Mouse (Mus musculus): Measurements from ENCODE around the gene Supt3. TPM values are rescaled to one million over a fixed set of nuclear protein-coding genes. Genes with fewer than 3 reads are reported as not detected.

Gene Supt3
- polyA plus RNA-seq, 1 experiment from 2014 or later: 24.5 TPM

DNA sequence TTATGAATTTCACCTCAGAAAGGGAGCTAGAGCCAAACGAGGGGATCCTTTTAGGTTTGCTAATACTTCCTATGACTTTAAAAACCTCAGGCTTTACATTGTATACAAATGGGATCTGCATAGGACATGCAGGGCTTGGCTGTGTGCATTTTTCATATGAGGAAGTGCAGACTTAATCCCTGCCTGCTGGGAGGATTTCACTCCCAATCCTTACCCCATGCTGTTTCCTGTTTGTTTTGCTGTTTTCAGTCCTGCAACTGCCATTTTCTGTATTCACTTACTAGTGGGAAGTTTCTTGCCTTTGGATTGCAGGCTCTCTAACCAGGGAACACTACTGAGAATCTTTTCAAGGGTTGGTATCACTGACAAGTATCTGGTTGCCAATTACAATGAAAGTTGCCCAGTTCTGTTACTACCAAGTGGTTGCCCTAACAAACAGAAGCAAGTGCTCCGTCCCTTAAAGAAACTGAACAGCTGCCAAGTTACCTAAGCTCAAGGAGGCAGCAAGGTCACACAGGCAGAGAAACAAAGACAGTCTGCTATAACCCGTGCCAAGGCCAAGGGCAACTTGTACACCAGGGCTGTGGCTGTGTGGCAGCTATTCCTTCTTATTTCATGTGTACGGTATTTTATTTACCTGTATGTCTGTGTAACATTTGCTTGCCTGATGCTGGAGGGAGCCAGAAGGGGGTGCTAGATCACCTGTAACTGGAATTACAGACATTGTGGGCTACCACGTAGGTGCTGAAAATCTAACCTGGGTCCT, 12.2 kb downstream of the Supt3 start:
- Histone ChIP-seq H3K36me3 (no peaks in the 10 kb centered on the region), H3K9me3 (replicated peaks) (no peaks in the 10 kb centered on the region), H3K27me3 (replicated peaks) (no peaks in the 10 kb centered on the region), H3K4me3 (replicated peaks) (no peak overlapping the region), H3K9ac (replicated peaks) (no peak overlapping the region), H3K4me1 (no peaks in the 10 kb centered on the region), H3K4me2 (no peak overlapping the region), H3K27ac (replicated peaks) (no peak overlapping the region)
- ATAC-seq (ENCODE audit: low FRiP score): no peak
- 81% methylated on average over 5 of the region's 5 CpGs for WGBS

DNA sequence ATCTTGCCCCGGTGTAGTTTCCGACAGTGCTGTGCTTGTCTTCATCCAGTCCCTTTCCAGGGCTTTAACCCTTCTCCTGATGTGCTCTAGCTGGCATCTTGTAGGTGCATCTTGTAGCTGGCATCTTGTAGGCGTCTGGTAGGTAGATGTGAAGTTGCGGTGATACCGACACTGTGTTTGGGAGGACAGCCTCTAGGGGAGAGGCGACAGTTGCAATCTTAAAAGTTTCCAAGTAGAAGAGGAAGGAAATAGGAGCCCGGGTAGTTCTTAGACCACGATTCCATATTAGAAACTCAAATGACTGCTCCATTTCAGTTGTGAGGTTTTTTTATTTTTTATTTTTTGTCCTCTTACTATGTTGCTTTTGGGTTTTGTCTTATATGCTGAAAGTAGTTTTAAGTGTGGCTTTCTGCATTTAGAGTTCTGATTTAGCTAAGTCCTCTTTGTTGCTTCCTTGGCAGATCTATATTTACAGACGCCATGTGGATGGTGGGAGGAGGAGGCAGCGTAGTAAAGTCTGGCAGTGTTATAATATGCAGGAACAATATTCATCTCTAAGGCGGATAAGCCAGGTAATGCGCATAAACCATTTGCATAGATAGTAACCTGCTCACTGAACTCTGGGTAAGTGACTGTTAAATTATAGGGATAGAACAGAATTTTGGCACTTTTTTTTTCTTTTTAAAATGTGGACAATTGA, 15.4 kb downstream of the Supt3 start:
- no peak overlapping the region for H3K4me2 ChIP-seq
- H3K27ac ChIP-seq (replicated peaks): no peak overlapping the region
- no peaks in the 10 kb centered on the region for H3K36me3 ChIP-seq
- no peaks in the 10 kb centered on the region for H3K4me1 ChIP-seq
- no peak overlapping the region for H3K4me3 ChIP-seq (replicated peaks)
- no peaks in the 10 kb centered on the region for H3K27me3 ChIP-seq (replicated peaks)
- H3K9me3 ChIP-seq (replicated peaks): no peaks in the 10 kb centered on the region
- WGBS: 94% methylated on average over 12 of the region's 12 CpGs
- ATAC-seq (ENCODE audit: low FRiP score): no peak
- H3K9ac ChIP-seq (replicated peaks): no peak overlapping the region

DNA sequence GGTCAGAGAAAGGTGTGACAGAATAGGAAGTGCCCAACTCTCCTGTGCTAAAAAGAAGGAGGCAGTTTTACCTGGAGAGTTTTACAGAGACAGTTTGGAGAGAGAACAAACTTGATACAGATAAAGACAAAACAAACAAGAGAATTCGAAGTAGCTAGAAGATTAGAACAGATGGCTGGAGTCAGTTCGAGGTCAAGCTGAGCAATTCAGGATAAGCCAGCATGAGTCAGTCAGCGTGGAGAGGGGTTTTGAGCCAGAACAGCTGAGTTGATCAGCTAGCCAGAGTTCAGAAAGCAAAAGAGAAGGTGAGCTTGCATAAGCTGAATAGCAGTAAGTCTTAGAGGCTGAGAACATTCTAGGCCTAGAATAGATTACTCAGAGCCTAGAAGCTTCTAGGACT, 20.4 kb downstream of the Supt3 start:
- Histone ChIP-seq H3K9ac (replicated peaks) (no peak overlapping the region), H3K36me3 (no peaks in the 10 kb centered on the region), H3K9me3 (replicated peaks) (no peaks in the 10 kb centered on the region), H3K27ac (replicated peaks) (no peak overlapping the region), H3K4me3 (replicated peaks) (no peak overlapping the region), H3K4me2 (no peak overlapping the region), H3K27me3 (replicated peaks) (no peaks in the 10 kb centered on the region), H3K4me1 (no peaks in the 10 kb centered on the region)
- ATAC-seq (ENCODE audit: low FRiP score): no peak
- 61% methylated on average over 3 of the region's 3 CpGs for WGBS

DNA sequence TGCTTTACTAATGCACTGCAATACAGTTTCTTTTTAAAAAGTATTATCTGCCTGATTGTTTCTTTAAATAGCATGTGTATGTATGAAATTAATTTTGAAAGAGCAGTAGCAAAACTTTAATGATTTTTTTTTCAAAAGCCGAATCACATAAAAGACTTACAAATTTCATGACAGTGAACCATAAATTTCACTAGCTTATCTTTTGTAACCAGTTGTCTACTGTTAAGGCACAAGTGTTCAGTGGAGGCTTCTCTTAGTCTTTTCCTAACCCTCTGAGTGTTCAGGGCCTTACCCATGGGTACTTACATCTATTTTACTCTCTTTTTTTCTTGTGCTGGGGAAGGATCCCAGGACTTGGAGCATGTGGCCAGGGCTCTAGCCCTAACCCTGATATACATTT, 30.1 kb downstream of the Supt3 start:
- H3K4me1 ChIP-seq: no peaks in the 10 kb centered on the region
- 76% methylated on average over 1 of the region's 1 CpGs for WGBS
- no peak overlapping the region for H3K9ac ChIP-seq (replicated peaks)
- H3K9me3 ChIP-seq (replicated peaks): no peaks in the 10 kb centered on the region
- H3K4me3 ChIP-seq (replicated peaks): no peak overlapping the region
- no peak overlapping the region for H3K27ac ChIP-seq (replicated peaks)
- H3K4me2 ChIP-seq: no peak overlapping the region
- ATAC-seq (ENCODE audit: low FRiP score): no peak
- H3K36me3 ChIP-seq: no peaks in the 10 kb centered on the region
- no peaks in the 10 kb centered on the region for H3K27me3 ChIP-seq (replicated peaks)

DNA sequence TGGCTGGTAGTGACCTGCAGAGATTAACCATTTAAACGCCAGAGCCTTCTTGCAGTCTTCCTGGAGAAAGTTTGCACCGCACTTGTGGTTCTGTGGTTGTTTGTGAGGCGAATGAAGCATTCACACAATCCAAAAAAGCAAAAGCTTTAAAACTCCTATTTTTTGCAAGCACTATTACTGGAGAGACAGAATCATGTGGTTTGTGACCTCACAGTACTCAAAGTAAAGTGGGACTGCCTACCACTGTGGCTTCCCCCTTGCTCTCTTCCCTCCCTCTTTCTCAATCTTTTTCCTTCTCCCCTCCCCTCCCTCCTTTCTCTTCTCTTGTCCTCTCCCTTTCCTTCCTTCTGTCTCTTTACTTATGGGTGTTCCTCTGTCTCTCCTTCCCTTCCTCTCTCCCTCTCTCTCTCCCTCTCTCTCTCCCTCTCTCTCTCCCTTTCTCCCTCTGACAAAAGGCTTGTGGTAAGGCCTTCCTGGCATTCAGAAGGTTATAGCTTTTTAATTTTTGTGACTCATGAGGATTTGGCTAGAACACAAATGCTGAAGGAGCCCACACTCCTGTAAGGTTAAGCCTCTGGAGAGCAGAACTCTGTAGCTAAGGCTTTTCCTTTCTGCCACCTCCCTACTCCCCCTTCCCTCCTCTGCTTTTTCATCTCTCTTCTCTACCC, 37.7 kb downstream of the Supt3 start, which contains the start of gene Runx2:
Gene Runx2, minus strand, starts transcription at position 290 of the 668 bp plus-strand sequence.
- 38% methylated on average over 3 of the region's 3 CpGs for WGBS
- no peaks in the 10 kb centered on the region for H3K36me3 ChIP-seq
- no peak for ATAC-seq (ENCODE audit: low FRiP score)
- H3K9ac ChIP-seq (replicated peaks): no peak within 1 kb of the TSS
- peak within 1 kb of the TSS; percentile 25 for H3K4me2 ChIP-seq
- H3K9me3 ChIP-seq (replicated peaks): no peaks in the 10 kb centered on the region
- no peaks in the 10 kb centered on the region for H3K27me3 ChIP-seq (replicated peaks)
- no peak within 1 kb of the TSS for H3K27ac ChIP-seq (replicated peaks)
- peaks cover 10% of the 10 kb centered on the region for H3K4me1 ChIP-seq
- H3K4me3 ChIP-seq (replicated peaks): no peak within 1 kb of the TSS

DNA sequence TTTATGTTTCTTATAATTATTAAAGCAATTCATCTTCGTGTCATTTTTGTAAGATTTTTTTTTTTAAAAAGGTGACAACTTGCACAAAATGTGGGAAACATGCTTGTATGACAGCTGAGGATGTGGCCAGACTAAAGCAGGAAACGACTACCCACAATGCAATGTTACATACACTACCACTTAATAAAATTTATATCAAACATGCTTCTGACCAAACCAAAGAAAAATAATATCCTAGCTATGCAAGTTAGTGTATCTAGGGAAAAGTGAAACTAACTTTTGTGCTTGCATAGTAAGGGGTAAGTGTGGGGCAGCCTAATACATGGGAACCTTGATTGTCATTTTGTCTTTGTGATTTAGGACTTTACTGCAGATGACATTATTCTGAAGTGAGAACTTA, 41.9 kb downstream of the Supt3 start:
- no peak overlapping the region for H3K4me3 ChIP-seq (replicated peaks)
- no peaks in the 10 kb centered on the region for H3K36me3 ChIP-seq
- peaks cover 10% of the 10 kb centered on the region for H3K4me1 ChIP-seq
- no peak overlapping the region for H3K9ac ChIP-seq (replicated peaks)
- no peaks in the 10 kb centered on the region for H3K9me3 ChIP-seq (replicated peaks)
- H3K4me2 ChIP-seq: no peak overlapping the region
- WGBS: 84% methylated on average over 2 of the region's 2 CpGs
- no peaks in the 10 kb centered on the region for H3K27me3 ChIP-seq (replicated peaks)
- no peak overlapping the region for H3K27ac ChIP-seq (replicated peaks)
- ATAC-seq (ENCODE audit: low FRiP score): no peak

DNA sequence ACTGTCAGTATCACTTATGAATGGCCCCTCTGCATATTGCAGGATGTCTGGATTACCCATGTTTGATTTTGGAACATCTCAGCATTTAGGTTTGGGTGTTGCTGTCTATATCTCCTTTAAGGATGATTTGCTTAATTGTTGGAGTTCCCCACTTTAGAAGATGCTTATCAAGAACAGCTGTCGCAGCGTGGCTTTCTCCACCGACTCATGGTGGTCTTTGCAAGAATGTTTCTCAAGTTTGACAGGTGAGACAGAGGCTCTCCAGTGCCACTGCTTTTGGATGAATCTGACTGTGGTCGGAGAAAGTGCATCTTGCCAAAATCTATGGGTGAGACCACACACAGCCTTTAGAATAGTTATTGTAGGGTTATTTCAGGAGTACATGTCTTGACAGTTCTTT, 42.9 kb downstream of the Supt3 start:
- no peak for ATAC-seq (ENCODE audit: low FRiP score)
- no peak overlapping the region for H3K4me3 ChIP-seq (replicated peaks)
- H3K36me3 ChIP-seq: no peaks in the 10 kb centered on the region
- no peak overlapping the region for H3K9ac ChIP-seq (replicated peaks)
- H3K27ac ChIP-seq (replicated peaks): no peak overlapping the region
- H3K9me3 ChIP-seq (replicated peaks): no peaks in the 10 kb centered on the region
- no peaks in the 10 kb centered on the region for H3K27me3 ChIP-seq (replicated peaks)
- WGBS: 81% methylated on average over 4 of the region's 4 CpGs
- no peak overlapping the region for H3K4me2 ChIP-seq
- H3K4me1 ChIP-seq: peaks cover 5% of the 10 kb centered on the region

DNA sequence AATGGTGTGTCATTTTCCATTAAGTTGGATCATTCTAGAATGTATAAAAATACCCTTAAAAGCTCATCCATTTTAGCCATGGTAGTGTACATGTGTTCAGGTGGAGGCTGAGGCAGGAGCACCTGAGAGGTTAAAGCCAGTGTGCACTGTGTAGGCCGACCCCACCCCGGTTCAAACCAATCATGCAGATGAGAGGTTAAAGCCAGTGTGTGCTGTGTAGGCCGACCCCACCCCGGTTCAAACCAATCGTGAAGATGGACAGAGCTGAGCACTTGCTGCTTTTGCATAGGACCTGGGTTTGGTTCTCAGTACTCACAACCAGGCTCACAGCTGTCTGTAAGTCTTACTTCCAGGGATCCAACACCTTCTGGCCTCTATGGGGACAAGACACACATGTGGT, 45.0 kb downstream of the Supt3 start:
- no peak overlapping the region for H3K27ac ChIP-seq (replicated peaks)
- no peak overlapping the region for H3K4me3 ChIP-seq (replicated peaks)
- 92% methylated on average over 5 of the region's 5 CpGs for WGBS
- ATAC-seq (ENCODE audit: low FRiP score): no peak
- no peaks in the 10 kb centered on the region for H3K4me1 ChIP-seq
- no peak overlapping the region for H3K9ac ChIP-seq (replicated peaks)
- no peaks in the 10 kb centered on the region for H3K9me3 ChIP-seq (replicated peaks)
- H3K36me3 ChIP-seq: no peaks in the 10 kb centered on the region
- no peak overlapping the region for H3K4me2 ChIP-seq
- H3K27me3 ChIP-seq (replicated peaks): no peaks in the 10 kb centered on the region

DNA sequence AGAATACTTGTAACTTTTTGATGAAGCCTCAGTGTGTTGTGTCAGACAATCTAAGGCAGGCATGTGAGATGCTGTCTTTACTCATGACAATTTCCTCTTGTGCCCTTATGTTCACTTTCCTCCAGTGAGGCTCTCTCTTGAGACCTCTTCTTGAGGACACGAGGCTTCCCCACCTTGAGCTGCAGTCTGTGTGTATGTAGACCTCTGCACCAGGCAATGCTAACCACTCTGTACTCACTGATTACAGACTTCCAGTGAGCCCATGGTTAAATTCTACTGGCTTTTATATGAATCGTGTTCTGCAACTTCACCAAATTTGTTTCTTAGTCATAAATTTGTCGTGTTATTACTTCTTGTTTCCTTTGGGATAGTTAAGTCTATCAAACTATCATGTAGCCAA, 50.2 kb downstream of the Supt3 start:
- WGBS: 78% methylated on average over 3 of the region's 3 CpGs
- Histone ChIP-seq H3K4me1 (no peaks in the 10 kb centered on the region), H3K27me3 (replicated peaks) (no peaks in the 10 kb centered on the region), H3K9ac (replicated peaks) (no peak overlapping the region), H3K4me3 (replicated peaks) (no peak overlapping the region), H3K9me3 (replicated peaks) (no peaks in the 10 kb centered on the region), H3K4me2 (no peak overlapping the region), H3K27ac (replicated peaks) (no peak overlapping the region), H3K36me3 (no peaks in the 10 kb centered on the region)
- ATAC-seq (ENCODE audit: low FRiP score): no peak

DNA sequence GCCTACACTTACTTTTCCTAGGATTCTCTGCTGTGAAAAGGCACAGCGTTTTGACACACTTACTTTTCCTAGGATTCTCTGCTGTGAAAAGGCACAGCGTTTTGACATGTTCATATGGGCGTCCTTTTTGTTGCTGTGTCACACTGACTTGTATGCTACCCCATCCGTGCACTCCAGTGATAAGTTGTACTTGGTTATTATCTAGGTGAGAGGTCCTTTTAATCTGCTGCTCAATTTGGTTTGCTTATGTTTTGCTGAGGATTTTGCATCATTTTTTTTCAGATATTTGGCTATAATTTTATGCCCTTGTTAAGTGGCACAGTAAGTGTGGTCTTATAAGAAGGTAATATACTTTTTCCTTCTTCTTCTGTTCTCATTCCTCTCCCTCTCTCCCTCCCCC, 51.0 kb downstream of the Supt3 start:
- Histone ChIP-seq H3K4me1 (no peaks in the 10 kb centered on the region), H3K9ac (replicated peaks) (no peak overlapping the region), H3K4me2 (no peak overlapping the region), H3K36me3 (no peaks in the 10 kb centered on the region), H3K27ac (replicated peaks) (no peak overlapping the region), H3K9me3 (replicated peaks) (no peaks in the 10 kb centered on the region), H3K27me3 (replicated peaks) (no peaks in the 10 kb centered on the region), H3K4me3 (replicated peaks) (no peak overlapping the region)
- ATAC-seq (ENCODE audit: low FRiP score): no peak
- WGBS: 93% methylated on average over 4 of the region's 4 CpGs

DNA sequence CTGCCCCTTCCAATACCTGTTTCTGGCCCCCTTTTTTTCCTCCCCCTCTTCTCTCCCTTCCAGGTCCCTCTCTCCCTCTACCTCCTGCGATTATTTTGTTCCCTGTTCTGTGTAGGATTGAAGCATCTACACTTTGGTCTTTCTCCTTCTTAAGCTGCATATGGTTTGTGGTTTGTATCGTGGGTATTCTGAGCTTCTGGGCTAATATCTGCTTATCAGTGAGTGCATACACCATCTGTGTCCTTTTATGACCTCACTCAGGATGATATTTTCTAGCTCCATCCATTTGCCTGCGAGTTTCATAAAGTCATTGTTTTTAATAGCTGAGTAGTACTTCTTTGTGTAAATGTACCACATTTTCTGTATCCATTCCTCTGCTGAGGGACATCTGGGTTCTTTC, 52.6 kb downstream of the Supt3 start:
- Histone ChIP-seq H3K4me3 (replicated peaks) (no peak overlapping the region), H3K27me3 (replicated peaks) (no peaks in the 10 kb centered on the region), H3K36me3 (no peaks in the 10 kb centered on the region), H3K9me3 (replicated peaks) (no peaks in the 10 kb centered on the region), H3K4me2 (no peak overlapping the region), H3K9ac (replicated peaks) (no peak overlapping the region), H3K4me1 (no peaks in the 10 kb centered on the region), H3K27ac (replicated peaks) (no peak overlapping the region)
- ATAC-seq (ENCODE audit: low FRiP score): no peak
- WGBS: 91% methylated on average over 3 of the region's 3 CpGs

DNA sequence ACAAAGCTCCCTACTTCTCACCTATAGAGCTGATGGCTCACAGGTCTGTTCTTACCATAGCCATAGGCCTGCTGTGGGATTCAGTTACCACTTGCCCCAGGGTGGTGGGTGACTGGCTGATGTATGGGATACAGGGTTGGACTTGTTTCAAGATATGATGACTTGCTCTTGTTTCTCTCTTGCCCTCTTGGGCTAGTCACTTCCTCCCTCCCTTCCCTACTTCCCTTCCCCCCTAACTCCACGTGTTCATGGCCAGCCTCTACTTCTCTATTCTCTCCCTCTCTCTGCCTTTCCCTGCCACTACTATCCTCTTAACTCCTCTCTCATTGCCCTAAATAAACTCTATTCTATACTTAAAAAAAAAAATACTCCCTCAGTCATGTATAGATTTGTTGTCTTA, 54.2 kb downstream of the Supt3 start:
- no peaks in the 10 kb centered on the region for H3K4me1 ChIP-seq
- H3K4me3 ChIP-seq (replicated peaks): no peak overlapping the region
- H3K9me3 ChIP-seq (replicated peaks): no peaks in the 10 kb centered on the region
- 90% methylated on average over 1 of the region's 1 CpGs for WGBS
- no peak overlapping the region for H3K9ac ChIP-seq (replicated peaks)
- no peak for ATAC-seq (ENCODE audit: low FRiP score)
- H3K27me3 ChIP-seq (replicated peaks): no peaks in the 10 kb centered on the region
- no peaks in the 10 kb centered on the region for H3K36me3 ChIP-seq
- H3K27ac ChIP-seq (replicated peaks): no peak overlapping the region
- H3K4me2 ChIP-seq: no peak overlapping the region

Data from neural tube, embryonic 15.5 days (tissue).